Mouse (Mus musculus): ENCODE results near the gene Tiparp.

Tiparp gene

DNA sequence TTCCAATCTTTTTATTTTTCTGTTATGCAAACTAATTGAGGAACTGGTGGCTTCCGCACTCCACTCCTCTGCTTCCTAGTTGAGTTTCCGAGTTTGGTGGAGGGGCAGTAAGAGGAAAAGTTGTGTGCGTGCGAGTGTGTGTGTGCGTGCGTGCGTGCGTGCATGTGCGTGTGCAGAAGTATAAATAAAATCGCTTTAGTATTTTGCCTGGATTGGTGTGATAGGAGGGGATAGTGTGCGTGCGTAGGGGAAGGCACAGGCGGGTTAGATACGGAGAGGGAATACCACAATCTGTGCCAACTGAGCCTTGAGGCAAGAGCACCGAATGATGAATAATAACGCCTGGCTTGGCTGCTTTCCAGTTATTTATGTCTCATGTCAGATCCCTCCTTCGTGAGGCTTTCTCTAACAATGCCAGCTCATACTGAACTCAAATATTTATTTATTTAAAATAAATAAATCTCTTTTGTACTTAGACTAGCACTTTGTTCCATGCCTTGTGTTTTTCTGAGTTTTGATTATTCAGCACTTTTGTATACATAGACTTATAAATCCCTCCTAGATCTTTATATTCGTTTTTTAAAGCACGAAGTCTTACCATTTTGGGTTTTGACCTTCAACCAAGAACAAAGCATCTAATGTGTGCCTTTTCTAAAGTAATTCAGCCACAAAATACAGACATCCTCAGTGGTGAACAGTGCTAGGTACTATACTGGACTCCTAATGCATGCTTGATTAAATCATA, 1.4 kb downstream of the Tiparp start:
- DNase-seq (ENCODE audit: low read depth, low spot score) = peak; percentile 80

DNA sequence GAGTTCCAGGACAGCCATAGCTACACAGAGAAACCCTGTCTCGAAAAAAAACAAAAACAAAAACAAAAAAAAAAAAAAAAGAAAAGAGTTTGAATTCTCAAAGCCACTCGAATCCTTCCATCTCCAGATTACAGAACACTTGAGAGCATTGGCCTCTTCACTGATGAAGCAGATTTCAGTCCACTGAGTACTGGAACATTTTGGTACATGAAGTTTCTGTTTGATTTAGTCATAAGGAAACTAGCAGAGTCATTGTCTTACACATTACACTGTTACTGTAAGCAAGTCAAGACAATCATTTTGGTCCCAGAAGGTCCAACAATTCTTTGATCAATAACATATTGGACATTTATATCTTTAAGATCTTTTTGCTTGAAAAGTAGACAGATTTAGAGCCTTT, 4.8 kb downstream of the Tiparp start:
- DNase-seq (ENCODE audit: low read depth, low spot score) = no peak

- DNase-seq (ENCODE audit: low read depth, low spot score) = peak; percentile 12
Observed at GRCm38 (mm10) chr3:65533598-65533997, 5.4 kb downstream of the Tiparp start.

DNA sequence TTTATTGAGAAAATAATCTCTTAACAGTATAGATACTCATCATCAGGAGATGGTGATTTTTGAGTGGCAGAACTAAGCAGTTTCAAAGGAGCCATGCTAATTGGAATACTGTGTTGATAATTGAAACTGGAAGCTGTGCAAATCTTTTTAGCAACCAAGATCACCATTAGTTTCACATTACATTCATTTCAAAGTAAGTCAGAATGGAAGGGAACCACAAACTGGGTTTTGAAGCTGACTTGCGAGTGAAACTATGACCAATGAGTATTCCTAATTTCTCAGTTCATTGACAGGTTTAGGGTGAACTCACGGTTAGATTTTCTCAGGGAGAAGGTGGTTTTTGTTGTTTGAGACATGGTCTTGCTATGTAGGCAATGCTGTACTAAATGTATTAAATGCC, 6.3 kb downstream of the Tiparp start:
- no peak for DNase-seq (ENCODE audit: low read depth, low spot score)

- no peak for DNase-seq (ENCODE audit: low read depth, low spot score)
Observed at GRCm38 (mm10) chr3:65535087-65535761, 7.0 kb downstream of the Tiparp start.

GRCm38 (mm10) chr3:65537288-65537687, 9.1 kb downstream of the Tiparp start:
- no peak for DNase-seq (ENCODE audit: low read depth, low spot score)

GRCm38 (mm10) chr3:65540906-65541551, 12.8 kb downstream of the Tiparp start:
- no peak for DNase-seq (ENCODE audit: low read depth, low spot score)

- DNase-seq (ENCODE audit: low read depth, low spot score) = no peak
Observed at GRCm38 (mm10) chr3:65541552-65541935, 13.3 kb downstream of the Tiparp start.

DNA sequence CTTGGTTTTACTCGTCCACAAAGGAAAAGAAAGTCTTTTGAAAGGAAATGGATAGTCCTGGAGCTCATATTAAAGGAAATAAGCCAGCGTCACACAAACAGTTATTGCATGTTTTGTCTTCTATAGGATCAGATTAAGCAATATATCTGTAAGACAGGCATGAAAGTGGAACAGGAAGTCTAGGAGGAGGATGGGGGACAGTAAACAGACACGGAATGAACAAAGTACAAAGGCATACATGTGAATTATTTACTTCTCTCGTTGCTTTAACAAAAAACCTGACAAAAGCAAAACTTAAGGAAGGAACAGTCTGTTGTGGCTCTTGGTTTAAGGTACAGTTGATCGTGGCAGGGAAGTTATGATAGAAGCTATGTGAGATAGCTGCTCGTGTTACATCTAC, 21.6 kb downstream of the Tiparp start:
- DNase-seq (ENCODE audit: low read depth, low spot score) = no peak

GRCm38 (mm10) chr3:65551065-65551464, 22.9 kb downstream of the Tiparp start:
- no peak for DNase-seq (ENCODE audit: low read depth, low spot score)

DNA sequence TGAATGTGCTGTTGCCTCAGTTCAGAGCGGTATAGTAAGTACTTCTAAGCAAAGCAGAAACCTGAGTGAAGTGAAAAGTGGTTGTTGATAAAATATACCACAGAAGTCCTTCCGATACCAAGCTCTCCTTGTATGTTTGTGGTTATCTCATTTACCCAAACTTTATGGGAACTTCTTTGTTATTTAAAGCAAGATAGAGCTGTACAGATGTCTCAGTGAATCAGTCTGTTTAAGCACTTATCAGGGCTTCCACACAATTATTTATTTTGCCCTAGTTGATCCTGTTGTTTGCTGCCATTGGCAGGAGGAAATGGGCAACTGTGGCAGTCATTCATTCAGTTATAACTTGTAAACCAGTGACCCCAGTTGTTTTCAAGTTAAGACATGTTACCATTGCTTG, 26.4 kb downstream of the Tiparp start:
- DNase-seq (ENCODE audit: low read depth, low spot score) = no peak

DNA sequence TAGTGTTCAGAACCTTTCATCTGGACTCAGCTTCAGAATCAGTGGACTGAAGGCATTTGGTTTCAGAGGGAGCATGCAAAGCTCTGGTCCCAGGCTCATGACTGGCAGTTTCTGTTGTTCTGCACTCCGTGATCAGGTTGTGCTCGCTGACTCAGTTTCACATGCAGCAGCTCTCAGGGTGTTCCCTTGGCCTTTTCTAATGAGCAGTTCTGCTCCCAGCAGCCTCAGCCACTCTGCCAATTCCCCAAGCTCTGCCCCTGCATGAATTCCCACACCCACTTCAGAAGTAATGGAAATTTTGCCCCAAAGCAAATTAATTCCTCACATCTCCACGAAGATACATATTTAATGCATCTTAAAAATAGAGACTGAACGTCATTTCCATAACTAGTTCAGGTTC, 30.5 kb downstream of the Tiparp start:
- DNase-seq (ENCODE audit: low read depth, low spot score) = peak; percentile 62

GRCm38 (mm10) chr3:65562212-65562611, 34.0 kb downstream of the Tiparp start:
- DNase-seq (ENCODE audit: low read depth, low spot score) = no peak

DNA sequence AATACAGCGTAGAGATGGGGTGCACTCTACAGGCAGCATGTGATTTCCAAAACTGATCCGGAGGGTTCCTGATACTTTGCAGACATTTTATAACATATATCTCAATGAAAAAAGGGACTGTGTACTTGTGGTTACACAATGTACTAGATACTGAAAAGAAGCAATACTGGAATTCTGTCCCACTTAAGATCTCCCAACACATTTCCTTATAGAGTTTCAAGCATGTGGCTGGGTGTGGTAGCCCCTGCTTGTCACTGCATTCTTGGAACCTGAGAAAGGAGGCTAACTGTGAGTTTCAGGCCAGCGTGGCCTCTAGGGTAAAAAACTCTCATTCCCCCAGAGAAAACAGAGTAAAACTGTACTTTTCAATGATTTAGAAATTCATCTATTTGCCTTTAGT, 34.5 kb downstream of the Tiparp start:
- no peak for DNase-seq (ENCODE audit: low read depth, low spot score)

DNA sequence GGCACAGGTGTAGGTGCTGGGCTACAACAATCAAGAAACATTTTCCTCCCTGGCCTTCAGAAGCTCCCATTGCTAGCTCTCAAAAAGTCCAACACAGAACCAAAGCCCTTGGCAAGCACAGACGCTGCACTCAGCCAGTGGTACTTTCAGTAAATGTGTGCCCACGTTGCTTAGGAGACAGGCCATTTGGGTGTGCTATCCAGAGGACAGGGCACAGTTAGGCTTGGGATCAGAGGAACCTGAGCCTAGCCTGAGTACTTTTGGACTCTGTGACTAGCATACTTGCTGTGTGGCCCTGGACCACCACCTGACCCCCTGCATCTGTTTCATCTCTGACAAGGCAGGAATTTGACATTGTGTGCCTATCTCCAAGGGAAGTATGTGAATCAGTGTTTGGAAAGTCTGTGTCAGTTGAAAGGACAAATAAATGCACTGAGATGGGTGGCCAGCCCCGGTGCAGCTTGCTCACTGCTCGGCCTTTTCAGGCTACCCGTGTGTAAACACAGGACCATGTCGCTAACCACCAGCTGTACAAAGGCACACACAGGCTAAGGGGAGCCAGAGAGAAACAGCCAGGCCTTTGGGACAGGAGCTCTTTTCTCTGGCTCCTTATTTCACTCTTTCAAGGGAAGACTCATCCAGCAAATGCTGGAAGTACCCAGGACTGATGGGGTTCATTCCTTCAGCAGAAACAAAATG, 35.9 kb downstream of the Tiparp start:
- no peak for DNase-seq (ENCODE audit: low read depth, low spot score)

- DNase-seq (ENCODE audit: low read depth, low spot score) = no peak
Observed at GRCm38 (mm10) chr3:65565632-65566300, 37.6 kb downstream of the Tiparp start.

- no peak for DNase-seq (ENCODE audit: low read depth, low spot score)
Observed at GRCm38 (mm10) chr3:65569941-65570340, 41.7 kb downstream of the Tiparp start.

- DNase-seq (ENCODE audit: low read depth, low spot score) = no peak
Observed at GRCm38 (mm10) chr3:65573516-65573915, 45.3 kb downstream of the Tiparp start.

- no peak for DNase-seq (ENCODE audit: low read depth, low spot score)
Observed at GRCm38 (mm10) chr3:65577602-65578001, 49.4 kb downstream of the Tiparp start.

- DNase-seq (ENCODE audit: low read depth, low spot score) = no peak
Observed at GRCm38 (mm10) chr3:65579260-65579921, 51.2 kb downstream of the Tiparp start.

DNA sequence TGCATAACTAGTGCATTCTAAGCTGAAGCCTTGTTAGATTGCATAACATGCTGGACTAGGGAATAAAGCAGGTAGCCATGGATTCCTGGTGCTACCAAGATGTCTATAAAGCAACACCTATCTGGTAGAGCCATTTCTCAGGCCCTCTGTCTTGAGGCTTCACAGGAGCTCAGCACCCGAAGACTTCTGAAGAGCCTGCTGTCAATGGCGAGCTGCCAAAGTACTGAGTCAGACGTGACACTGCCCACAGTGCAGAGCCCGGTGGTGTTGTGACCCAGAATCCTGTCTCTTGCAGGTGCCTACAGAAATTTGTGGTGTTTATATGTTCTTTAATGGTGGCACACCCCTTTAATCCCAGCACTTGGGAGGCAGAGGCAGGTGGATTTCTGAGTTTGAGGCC, 53.4 kb downstream of the Tiparp start:
- DNase-seq (ENCODE audit: low read depth, low spot score) = peak; percentile 58
